Mouse (Mus musculus) lung, adult 2 months (tissue): ENCODE measurements around the gene Ttk.

ENCODE experiments used
- CTCF ChIP-seq: fragments of 200-500 bp; IDR thresholded peaks from 2 replicates; pipeline ENCODE4 v1.5.1; 2011; ENCODE audit warnings: mild to moderate bottlenecking, low read length, control low read depth; ENCODE audit not compliant: insufficient read depth
- POLR2A ChIP-seq: fragments of 200-500 bp; IDR thresholded peaks from 2 replicates; pipeline ENCODE4 v1.6.1; 2011; ENCODE audit warnings: low read depth, mild to moderate bottlenecking, control low read depth, low read length, borderline replicate concordance; ENCODE audit errors: extremely low read depth

GRCm38 (mm10) chr9:83905820-83906219 lies 71.3 kb downstream of the Ttk start:
- TF ChIP-seq CTCF (no peak), POLR2A (no peak)
